Mouse (Mus musculus): ENCODE results near the gene Flrt2. TPM values are rescaled to one million over a fixed set of nuclear protein-coding genes. Genes with fewer than 3 reads are reported as not detected.
A peak's percentile ranks its signal among the peaks of the same experiment; 100 is the strongest.
"Not testable (repeated sequence)": the region's sequence is repeated elsewhere in the genome, so short reads cannot be mapped to it uniquely, and the experiment has no call there.

Gene Flrt2
- 7.6 TPM for polyA plus RNA-seq (2012; fragmentation: generic; extraction: Trizol)
- long read RNA-seq, experiment 1, full-length matches to known transcripts: 6 of 12 reads
- long read RNA-seq, experiment 1, partial matches to known transcripts: 0 of 12 reads
- long read RNA-seq, experiment 1, other reads (novel, unspliced or antisense): 6 of 12 reads
- long read RNA-seq, experiment 2, full-length matches to known transcripts: 95 of 108 reads
- long read RNA-seq, experiment 2, partial matches to known transcripts: 0 of 108 reads
- long read RNA-seq, experiment 2, other reads (novel, unspliced or antisense): 13 of 108 reads

- peaks cover 20% of the 10 kb centered on the region for H3K79me2 ChIP-seq (ENCODE audit: control insufficient read depth, insufficient read depth)
- no peaks in the 10 kb centered on the region for H3K27me3 ChIP-seq (ENCODE audit: control insufficient read depth, insufficient read depth, insufficient read length)
- peaks cover 14% of the 10 kb centered on the region for H3K79me3 ChIP-seq (ENCODE audit: low read depth)
- H3ac ChIP-seq (ENCODE audit: control insufficient read depth, insufficient read length, low read depth): peak within 1 kb of the TSS; percentile 71
- H3K4me3 ChIP-seq (ENCODE audit: insufficient read depth, poor library complexity, severe bottlenecking): peak within 1 kb of the TSS; percentile 14
- H3K36me3 ChIP-seq (ENCODE audit: control insufficient read depth, insufficient read depth): no peaks in the 10 kb centered on the region
- TF ChIP-seq USF1 (IDR thresholded peaks at IDR 0.05; ENCODE audit: low read depth) (peak; percentile 7), MYOG (IDR thresholded peaks at IDR 0.05; ENCODE audit: control insufficient read depth, extremely low read depth, insufficient read length) (no peak)
Measured at GRCm38 (mm10) chr12:95691961-95692767, at the start of gene Flrt2. Flrt2 (plus strand) TSS chr12:95692226.

- no peak overlapping the region for H3K4me3 ChIP-seq (ENCODE audit: insufficient read depth, poor library complexity, severe bottlenecking)
Measured at GRCm38 (mm10) chr12:95642226-95642625, 49.8 kb upstream of the Flrt2 start.

GRCm38 (mm10) chr12:95647179-95647578 is 44.8 kb upstream of the Flrt2 start:
- H3K79me2 ChIP-seq (ENCODE audit: control insufficient read depth, insufficient read depth); H3K36me3 ChIP-seq (ENCODE audit: control insufficient read depth, insufficient read depth); H3K27me3 ChIP-seq (ENCODE audit: control insufficient read depth, insufficient read depth, insufficient read length); H3ac ChIP-seq (ENCODE audit: control insufficient read depth, insufficient read length, low read depth); H3K79me3 ChIP-seq (ENCODE audit: low read depth); H3K4me3 ChIP-seq (ENCODE audit: insufficient read depth, poor library complexity, severe bottlenecking): not testable (repeated sequence)

More at GRCm38 (mm10) chr12:95642226-95642625, 49.8 kb upstream of the Flrt2 start:
- Histone ChIP-seq H3ac (ENCODE audit: control insufficient read depth, insufficient read length, low read depth) (no peak overlapping the region), H3K79me3 (ENCODE audit: low read depth) (no peaks in the 10 kb centered on the region), H3K36me3 (ENCODE audit: control insufficient read depth, insufficient read depth) (no peaks in the 10 kb centered on the region), H3K27me3 (ENCODE audit: control insufficient read depth, insufficient read depth, insufficient read length) (no peaks in the 10 kb centered on the region), H3K79me2 (ENCODE audit: control insufficient read depth, insufficient read depth) (no peaks in the 10 kb centered on the region)
- TF ChIP-seq FOSL1 (IDR thresholded peaks at IDR 0.05; ENCODE audit: insufficient read depth, low read length, poor library complexity, severe bottlenecking) (no peak), CEBPB (IDR thresholded peaks at IDR 0.05; ENCODE audit: low read depth) (peak; percentile 63), MYOG (IDR thresholded peaks at IDR 0.05; ENCODE audit: control insufficient read depth, extremely low read depth, insufficient read length) (no peak)

GRCm38 (mm10) chr12:95652172-95653156 is 39.6 kb upstream of the Flrt2 start:
- Histone ChIP-seq H3K4me3 (ENCODE audit: insufficient read depth, poor library complexity, severe bottlenecking) (no peak overlapping the region), H3K27me3 (ENCODE audit: control insufficient read depth, insufficient read depth, insufficient read length) (no peaks in the 10 kb centered on the region), H3K79me3 (ENCODE audit: low read depth) (no peaks in the 10 kb centered on the region), H3ac (ENCODE audit: control insufficient read depth, insufficient read length, low read depth) (no peak overlapping the region), H3K79me2 (ENCODE audit: control insufficient read depth, insufficient read depth) (no peaks in the 10 kb centered on the region), H3K36me3 (ENCODE audit: control insufficient read depth, insufficient read depth) (no peaks in the 10 kb centered on the region)
- TF ChIP-seq MYOG (IDR thresholded peaks at IDR 0.05; ENCODE audit: control insufficient read depth, extremely low read depth, insufficient read length): no peak
- TF ChIP-seq CTCF (IDR thresholded peaks at IDR 0.05; ENCODE audit: control insufficient read depth, insufficient read depth, insufficient read length): no peak
- no peak for TF ChIP-seq MYOD1 (IDR thresholded peaks at IDR 0.05; ENCODE audit: control insufficient read depth, insufficient read length, low read depth)

- Histone ChIP-seq H3K27me3 (ENCODE audit: control insufficient read depth, insufficient read depth, insufficient read length) (no peaks in the 10 kb centered on the region), H3ac (ENCODE audit: control insufficient read depth, insufficient read length, low read depth) (no peak overlapping the region), H3K4me3 (ENCODE audit: insufficient read depth, poor library complexity, severe bottlenecking) (no peak overlapping the region), H3K79me2 (ENCODE audit: control insufficient read depth, insufficient read depth) (no peaks in the 10 kb centered on the region), H3K36me3 (ENCODE audit: control insufficient read depth, insufficient read depth) (no peaks in the 10 kb centered on the region), H3K79me3 (ENCODE audit: low read depth) (no peaks in the 10 kb centered on the region)
- TF ChIP-seq USF1 (IDR thresholded peaks at IDR 0.05; ENCODE audit: low read depth) (no peak), CEBPB (IDR thresholded peaks at IDR 0.05; ENCODE audit: low read depth) (no peak), CTCF (IDR thresholded peaks at IDR 0.05; ENCODE audit: control insufficient read depth, insufficient read depth, insufficient read length) (no peak), MAX (IDR thresholded peaks at IDR 0.05) (no peak), MYOD1 (IDR thresholded peaks at IDR 0.05; ENCODE audit: control insufficient read depth, insufficient read length, low read depth) (no peak), MYOG (IDR thresholded peaks at IDR 0.05; ENCODE audit: control insufficient read depth, extremely low read depth, insufficient read length) (no peak)
Measured at GRCm38 (mm10) chr12:95656594-95656993, 35.4 kb upstream of the Flrt2 start.

GRCm38 (mm10) chr12:95667296-95667695 is 24.7 kb upstream of the Flrt2 start:
- no peak overlapping the region for H3K4me3 ChIP-seq (ENCODE audit: insufficient read depth, poor library complexity, severe bottlenecking)
- H3K36me3 ChIP-seq (ENCODE audit: control insufficient read depth, insufficient read depth): no peaks in the 10 kb centered on the region
- H3K79me3 ChIP-seq (ENCODE audit: low read depth): no peaks in the 10 kb centered on the region
- no peaks in the 10 kb centered on the region for H3K79me2 ChIP-seq (ENCODE audit: control insufficient read depth, insufficient read depth)
- no peak overlapping the region for H3ac ChIP-seq (ENCODE audit: control insufficient read depth, insufficient read length, low read depth)
- no peaks in the 10 kb centered on the region for H3K27me3 ChIP-seq (ENCODE audit: control insufficient read depth, insufficient read depth, insufficient read length)
- TF ChIP-seq CTCF (IDR thresholded peaks at IDR 0.05; ENCODE audit: control insufficient read depth, insufficient read depth, insufficient read length): no peak
- TF ChIP-seq CEBPB (IDR thresholded peaks at IDR 0.05; ENCODE audit: low read depth): no peak
- no peak for TF ChIP-seq FOSL1 (IDR thresholded peaks at IDR 0.05; ENCODE audit: insufficient read depth, low read length, poor library complexity, severe bottlenecking)
